Mouse (Mus musculus) MN1 (cell line): Measurements from ENCODE around the gene Triobp.

Experiments used
- DNase-seq: peaks from one replicate; pipeline ENCODE4 v3.0.0-alpha.2; 2016; ENCODE audit warnings: low spot score

Triobp gene

GRCm38 (mm10) chr15:78926021-78926919 lies 21.3 kb upstream of the Triobp start, which contains the start of gene Lgals1:
Gene Lgals1, plus strand, starts transcription at chr15:78926725.
- DNase-seq: peak; percentile 96

GRCm38 (mm10) chr15:78927021-78927787 lies 20.3 kb upstream of the Triobp start:
- DNase-seq: peak; percentile 54

- DNase-seq: peak; percentile 96
Measured at GRCm38 (mm10) chr15:78927788-78928457, 19.6 kb upstream of the Triobp start.

GRCm38 (mm10) chr15:78928539-78928938 lies 19.0 kb upstream of the Triobp start:
- no peak for DNase-seq

- peak; percentile 69 for DNase-seq
Measured at GRCm38 (mm10) chr15:78930192-78930706, 17.3 kb upstream of the Triobp start.

GRCm38 (mm10) chr15:78930801-78931426 lies 16.6 kb upstream of the Triobp start:
- DNase-seq: peak; percentile 55

GRCm38 (mm10) chr15:78931577-78931976 lies 15.9 kb upstream of the Triobp start:
- DNase-seq: peak; percentile 86

GRCm38 (mm10) chr15:78934784-78935320 lies 12.7 kb upstream of the Triobp start, which contains the start of gene Nol12:
Gene Nol12, plus strand, starts transcription at chr15:78934933.
- DNase-seq: peak; percentile 96

GRCm38 (mm10) chr15:78936403-78936802 lies 11.1 kb upstream of the Triobp start:
- DNase-seq: no peak

GRCm38 (mm10) chr15:78937311-78937710 lies 10.2 kb upstream of the Triobp start:
- DNase-seq: peak; percentile 78

- peak; percentile 87 for DNase-seq
Measured at GRCm38 (mm10) chr15:78937963-78938362, 9.6 kb upstream of the Triobp start.

- DNase-seq: no peak
Measured at GRCm38 (mm10) chr15:78940325-78940724, 7.2 kb upstream of the Triobp start.

- peak; percentile 92 for DNase-seq
Measured at GRCm38 (mm10) chr15:78942663-78943062, 4.9 kb upstream of the Triobp start.

GRCm38 (mm10) chr15:78946232-78946631 lies 1.3 kb upstream of the Triobp start:
- DNase-seq: peak; percentile 54

GRCm38 (mm10) chr15:78948152-78948725 lies 715 bp downstream of the Triobp start:
- DNase-seq: no peak

- no peak for DNase-seq
Measured at GRCm38 (mm10) chr15:78948883-78949282, 1.4 kb downstream of the Triobp start.

- DNase-seq: no peak
Measured at GRCm38 (mm10) chr15:78955663-78956062, 8.1 kb downstream of the Triobp start.

- peak; percentile 56 for DNase-seq
Measured at GRCm38 (mm10) chr15:78956351-78956750, 8.8 kb downstream of the Triobp start.

- no peak for DNase-seq
Measured at GRCm38 (mm10) chr15:78957021-78957420, 9.5 kb downstream of the Triobp start.

- no peak for DNase-seq
Measured at GRCm38 (mm10) chr15:78959537-78959936, 12.0 kb downstream of the Triobp start.

- peak; percentile 91 for DNase-seq
Measured at GRCm38 (mm10) chr15:78960088-78960487, 12.6 kb downstream of the Triobp start.
